In the genomic region with DNA sequence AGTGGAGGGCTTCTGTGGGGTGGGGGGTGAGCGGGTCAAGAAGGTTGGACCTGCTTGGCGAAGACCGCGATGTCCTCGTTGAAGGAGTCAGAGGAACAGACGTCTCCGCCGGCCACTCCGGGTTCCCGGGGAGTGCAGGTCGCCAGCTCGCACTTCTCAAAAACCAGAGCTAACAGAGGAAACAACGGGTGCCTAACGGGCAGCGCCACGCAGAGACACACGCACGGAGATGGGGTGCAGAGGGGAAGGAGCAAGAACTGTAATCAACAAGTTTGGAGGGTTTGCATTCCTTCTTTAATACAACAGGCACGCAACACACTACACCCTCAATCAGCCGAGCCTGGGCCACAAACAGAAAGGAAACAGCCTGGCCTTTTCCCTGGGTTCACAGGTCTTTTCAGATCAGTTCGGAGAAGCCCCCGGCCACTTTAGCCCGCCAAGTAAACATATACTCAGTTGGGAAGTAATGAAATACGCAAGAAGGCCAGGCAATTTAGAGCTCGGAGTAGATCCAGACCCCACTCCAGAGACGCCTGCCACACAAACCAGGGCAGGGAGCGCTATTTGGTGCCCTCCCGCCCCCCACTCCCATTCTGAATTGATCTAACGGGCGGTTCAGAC, we compare ENCODE assay signal across 8 mouse cellular contexts. TPM values are rescaled to one million over a fixed set of nuclear protein-coding genes. Genes with fewer than 3 reads are reported as not detected.
DNase-seq lines count a peak whose midpoint lies in the region; ATAC-seq and TF ChIP-seq lines count a peak whose summit lies in the region.
"Had no signal": no experiment of that assay in that cellular context is flagged by ENCODE, and none has a peak within 500 bp of the region (broad histone marks: within the 10 kb centered on the region; RNA-seq: fewer than 3 reads in every experiment).

No protein-coding gene starts in this region.

- H3K27me3 ChIP-seq in E14TG2a.4 (ENCODE audit: insufficient read depth, low read length): peaks cover 79% of the 10 kb centered on the region
- H3K27me3 ChIP-seq in heart, embryonic 13.5 days (replicated peaks): no peaks in the 10 kb centered on the region
- H3K27me3 ChIP-seq in limb, embryonic 12.5 days: peaks cover 80% of the 10 kb centered on the region
- H3K27me3 ChIP-seq in neural tube, embryonic 13.5 days: no peaks in the 10 kb centered on the region; the same call in 1 of the 2 replicates

- peak overlapping the region; percentile 63; the same call in 1 of the 2 replicates for H3K4me3 ChIP-seq in E14TG2a.4 (replicated peaks; ENCODE audit: low read length)
- H3K4me3 ChIP-seq in heart, embryonic 13.5 days: peak overlapping the region; percentile 92
- H3K4me3 ChIP-seq in limb, embryonic 12.5 days (replicated peaks): peak overlapping the region; percentile 50
- H3K4me3 ChIP-seq in neural tube, embryonic 13.5 days: peak overlapping the region; percentile 73
- H3K4me3 ChIP-seq: erythroblast, embryonic 14.5 days had no signal

- no peaks in the 10 kb centered on the region for H3K36me3 ChIP-seq in E14TG2a.4 (ENCODE audit: insufficient read depth, low read length)
- H3K36me3 ChIP-seq in heart, embryonic 13.5 days: peaks cover 37% of the 10 kb centered on the region
- H3K36me3 ChIP-seq in limb, embryonic 12.5 days: no peaks in the 10 kb centered on the region
- peaks cover 4% of the 10 kb centered on the region; the same call in 1 of the 2 replicates for H3K36me3 ChIP-seq in neural tube, embryonic 13.5 days

- no peak for TF ChIP-seq CTCF in E14TG2a.4 (conservative IDR thresholded peaks at IDR 0.05; ENCODE audit: low read length)

- DNase-seq in NIH3T3 (ENCODE audit: low read depth): peak; percentile 64
- DNase-seq in adrenal gland, adult 2 months: no peak
- DNase-seq in thymus, postnatal 0 days (ENCODE audit: low spot score): no peak

- peak overlapping the region; percentile 90 for H3K4me2 ChIP-seq in heart, embryonic 13.5 days
- H3K4me2 ChIP-seq in limb, embryonic 12.5 days: peak overlapping the region; percentile 82
- H3K4me2 ChIP-seq in neural tube, embryonic 13.5 days: peak overlapping the region; percentile 84

- no peaks in the 10 kb centered on the region for H3K9me3 ChIP-seq in E14TG2a.4 (ENCODE audit: low read length)
- no peaks in the 10 kb centered on the region for H3K9me3 ChIP-seq in heart, embryonic 13.5 days
- no peaks in the 10 kb centered on the region for H3K9me3 ChIP-seq in limb, embryonic 12.5 days
- no peaks in the 10 kb centered on the region for H3K9me3 ChIP-seq in neural tube, embryonic 13.5 days

- ATAC-seq in heart, embryonic 13.5 days (ENCODE audit: extremely low read depth, insufficient number of reproducible peaks, low FRiP score, low TSS enrichment): no peak
- ATAC-seq in limb, embryonic 12.5 days (ENCODE audit: insufficient number of reproducible peaks, insufficient read depth, low FRiP score, low TSS enrichment, low read depth): no peak
- ATAC-seq in neural tube, embryonic 13.5 days (ENCODE audit: low read depth): no peak

- peak overlapping the region; percentile 98 for H3K27ac ChIP-seq in heart, embryonic 13.5 days (replicated peaks)
- H3K27ac ChIP-seq in limb, embryonic 12.5 days: peak overlapping the region; percentile 86; the same call in 1 of the 2 replicates
- H3K27ac ChIP-seq in neural tube, embryonic 13.5 days (replicated peaks): peak overlapping the region; percentile 98

- peak overlapping the region; percentile 100 for H3K9ac ChIP-seq in heart, embryonic 13.5 days
- peak overlapping the region; percentile 74 for H3K9ac ChIP-seq in limb, embryonic 12.5 days (replicated peaks)
- peak overlapping the region; percentile 96 for H3K9ac ChIP-seq in neural tube, embryonic 13.5 days

- WGBS in heart, embryonic 13.5 days: 2% methylated on average over 30 of the region's 30 CpGs
- under 1% methylated on average over 30 of the region's 30 CpGs for WGBS in limb, embryonic 12.5 days
- under 1% methylated on average over 30 of the region's 30 CpGs for WGBS in neural tube, embryonic 13.5 days

- H3K4me1 ChIP-seq in E14TG2a.4 (replicated peaks; ENCODE audit: low read depth, low read length): peaks cover 64% of the 10 kb centered on the region
- peaks cover 46% of the 10 kb centered on the region for H3K4me1 ChIP-seq in heart, embryonic 13.5 days
- H3K4me1 ChIP-seq in limb, embryonic 12.5 days (replicated peaks): peaks cover 31% of the 10 kb centered on the region
- peaks cover 73% of the 10 kb centered on the region for H3K4me1 ChIP-seq in neural tube, embryonic 13.5 days (replicated peaks)

RNA-seq across cellular contexts. Expression of a gene that starts 4.1 kb away (rescaled TPM):
- polyA plus RNA-seq in heart, embryonic 13.5 days (2015; fragmentation: Nextera tagmentation; extraction: Ambion mirVana): 30.1 and 32.0 TPM in 2 replicates
- polyA plus RNA-seq in limb, embryonic 12.5 days (2016; fragmentation: Nextera tagmentation; extraction: Ambion mirVana): 20.5 and 24.4 TPM in 2 replicates
- polyA plus RNA-seq in neural tube, embryonic 13.5 days (2015; fragmentation: Nextera tagmentation; extraction: Ambion mirVana): 92.0 and 98.7 TPM in 2 replicates
- total RNA-seq in adrenal gland, adult 2 months (2021): 100 to 1,000 TPM; 211 to 303 TPM
- polyA plus RNA-seq in adrenal gland, adult 2 months (2012; rRNA removed): 85.4 and 124 TPM in 2 replicates
- 8.2 TPM in 2 replicates for polyA plus RNA-seq in thymus, postnatal 0 days (2015; fragmentation: Nextera tagmentation; extraction: Ambion mirVana)
- polyA plus RNA-seq: erythroblast, embryonic 14.5 days had no signal
